Mouse (Mus musculus) kidney, embryonic 14.5 days (tissue): ENCODE results near the gene Cryzl1. TPM values are rescaled to one million over a fixed set of nuclear protein-coding genes. Genes with fewer than 3 reads are reported as not detected.

Experiments
- ATAC-seq: fragments of 200-750 bp; cut with Nextera tagmentation; 2 replicates; pipeline ENCODE4 v1.8.0; 2017; ENCODE audit warnings: moderate number of reproducible peaks, mild to moderate bottlenecking, moderate TSS enrichment, moderate library complexity; ENCODE audit not compliant: low FRiP score, low TSS enrichment
- H3K27ac ChIP-seq: fragments of 300-500 bp; sonication (generic); 2 replicates; pipeline ENCODE4 v1.5.1; 2014; ENCODE audit warnings: low read depth, mild to moderate bottlenecking, low read length, moderate library complexity, mixed read lengths
- H3K27me3 ChIP-seq: fragments of 300-500 bp; sonication (generic); 2 replicates; pipeline ENCODE4 v1.6.1; 2014; ENCODE audit warnings: mild to moderate bottlenecking, low read length; ENCODE audit not compliant: control insufficient read depth, insufficient read depth
- H3K36me3 ChIP-seq: fragments of 300-500 bp; sonication (generic); 2 replicates; pipeline ENCODE4 v1.6.1; 2014; ENCODE audit warnings: low read length, mixed read lengths; ENCODE audit not compliant: control insufficient read depth, insufficient read depth
- H3K4me1 ChIP-seq: fragments of 300-500 bp; sonication (generic); 2 replicates; pipeline ENCODE4 v1.6.1; 2014; ENCODE audit warnings: low read length, mixed read lengths; ENCODE audit not compliant: control insufficient read depth, insufficient read depth
- H3K4me2 ChIP-seq: fragments of 300-500 bp; sonication (generic); replicated peaks from 2 replicates; pipeline ENCODE4 v1.6.1; 2014; ENCODE audit warnings: low read depth, mild to moderate bottlenecking, low read length
- H3K4me3 ChIP-seq: fragments of 300-500 bp; sonication (generic); 2 replicates; pipeline ENCODE4 v1.5.1; 2014; ENCODE audit warnings: mild to moderate bottlenecking, low read length
- H3K9ac ChIP-seq: fragments of 300-500 bp; sonication (generic); 2 replicates; pipeline ENCODE4 v1.6.1; 2014; ENCODE audit warnings: low read depth, mild to moderate bottlenecking, low read length, moderate library complexity
- H3K9me3 ChIP-seq: fragments of 300-500 bp; sonication (generic); 2 replicates; pipeline ENCODE4 v1.6.1; 2016; ENCODE audit warnings: low read length; ENCODE audit not compliant: control insufficient read depth
- WGBS: fragments of 180-500 bp; shearing (Covaris S2); extraction: QIAGEN DNeasy Blood & Tissue Kit; methylation state at CpG from one replicate; pipeline ENCODE4 v1.1.7; 2014; 5-methylcytosine and 5-hydroxymethylcytosine counted together
- polyA plus RNA-seq: library from polyadenylated mRNA; unstranded; fragments of >200 nt; fragmentation: Nextera tagmentation; extraction: Ambion mirVana; gene quantifications from 2 replicates; pipeline ENCODE4 v1.2.1, GENCODE M21; 2014

Cryzl1 gene
- polyA plus RNA-seq, 1 experiment from 2014 or later: 77.3 TPM

DNA sequence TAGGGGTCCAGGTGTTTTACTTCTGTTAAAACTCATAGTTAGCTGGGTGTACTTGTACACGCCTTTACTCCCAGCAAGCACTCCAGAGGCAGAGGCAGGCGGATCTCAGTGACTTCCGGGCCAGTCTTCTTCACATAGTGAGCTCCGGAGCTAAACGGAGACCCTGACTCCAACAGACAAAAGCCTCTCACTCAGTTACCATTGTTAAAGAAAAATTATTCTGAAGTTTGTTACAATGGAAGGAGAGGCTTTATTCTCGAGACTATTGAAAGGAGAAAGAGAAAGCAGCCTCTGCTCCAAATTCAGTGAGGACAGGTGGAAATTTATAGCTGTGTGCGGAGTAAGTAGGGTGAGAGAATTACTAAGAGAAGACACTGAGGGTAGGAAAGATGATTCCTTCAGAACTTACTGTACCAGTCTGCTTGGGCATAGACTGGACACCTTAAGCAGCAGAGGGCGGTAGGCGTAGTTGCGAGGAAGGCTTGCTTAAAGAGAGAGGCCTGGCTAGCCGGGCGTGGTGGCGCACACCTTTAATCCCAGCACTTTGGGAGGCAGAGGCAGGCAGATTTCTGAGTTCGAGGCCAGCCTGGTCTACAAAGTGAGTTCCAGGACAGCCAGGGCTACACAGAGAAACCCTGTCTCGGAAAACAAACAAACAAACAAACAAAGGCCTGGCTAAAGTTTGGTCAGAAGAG, 36.5 kb upstream of the Cryzl1 start:
- Histone ChIP-seq H3K9me3 (no peaks in the 10 kb centered on the region), H3K4me1 (peaks cover 4% of the 10 kb centered on the region; the same call in 1 of the 2 replicates), H3K9ac (no peak overlapping the region), H3K27me3 (no peaks in the 10 kb centered on the region), H3K36me3 (no peaks in the 10 kb centered on the region), H3K4me3 (no peak overlapping the region), H3K27ac (no peak overlapping the region), H3K4me2 (no peak overlapping the region)
- ATAC-seq: no peak
- 92% methylated on average over 15 of the region's 15 CpGs for WGBS

- Histone ChIP-seq H3K27ac (no peak overlapping the region), H3K4me1 (peaks cover 4% of the 10 kb centered on the region; the same call in 1 of the 2 replicates), H3K4me3 (no peak overlapping the region), H3K27me3 (no peaks in the 10 kb centered on the region), H3K9me3 (no peaks in the 10 kb centered on the region), H3K36me3 (no peaks in the 10 kb centered on the region), H3K4me2 (no peak overlapping the region), H3K9ac (no peak overlapping the region)
- ATAC-seq: no peak
- WGBS: 70% methylated on average over 6 of the region's 6 CpGs
Observed at GRCm38 (mm10) chr16:91764414-91764813, 35.6 kb upstream of the Cryzl1 start.

DNA sequence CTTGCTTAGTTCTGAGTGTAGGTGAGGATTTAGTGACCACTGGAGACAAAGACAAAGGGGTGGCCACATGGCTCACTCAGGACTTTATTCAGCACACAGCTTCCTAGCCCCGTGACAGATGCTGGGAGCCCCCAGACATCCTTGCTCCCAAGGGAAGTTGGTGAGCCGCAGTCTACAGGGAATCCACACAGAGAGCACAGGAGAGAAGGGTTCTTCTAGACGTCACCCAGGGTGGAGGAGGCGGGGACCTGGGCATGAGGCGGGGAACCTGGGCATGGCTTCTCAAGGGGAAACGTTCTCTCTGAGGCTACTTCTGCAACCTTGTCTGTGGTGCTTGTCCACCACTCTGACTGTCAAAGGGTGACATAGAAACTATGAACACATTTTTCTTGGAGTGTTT, 35.2 kb upstream of the Cryzl1 start:
- no peaks in the 10 kb centered on the region for H3K36me3 ChIP-seq
- H3K4me1 ChIP-seq: peaks cover 4% of the 10 kb centered on the region; the same call in 1 of the 2 replicates
- ATAC-seq: no peak
- 64% methylated on average over 6 of the region's 6 CpGs for WGBS
- H3K4me3 ChIP-seq: no peak overlapping the region
- no peaks in the 10 kb centered on the region for H3K27me3 ChIP-seq
- no peaks in the 10 kb centered on the region for H3K9me3 ChIP-seq
- H3K27ac ChIP-seq: no peak overlapping the region
- no peak overlapping the region for H3K9ac ChIP-seq
- no peak overlapping the region for H3K4me2 ChIP-seq

GRCm38 (mm10) chr16:91762476-91762875, 33.7 kb upstream of the Cryzl1 start:
- Histone ChIP-seq H3K4me3 (no peak overlapping the region), H3K4me2 (no peak overlapping the region), H3K36me3 (no peaks in the 10 kb centered on the region), H3K27ac (no peak overlapping the region), H3K4me1 (peaks cover 4% of the 10 kb centered on the region; the same call in 1 of the 2 replicates), H3K9me3 (no peaks in the 10 kb centered on the region), H3K27me3 (no peaks in the 10 kb centered on the region), H3K9ac (no peak overlapping the region)
- no peak for ATAC-seq
- 53% methylated on average over 7 of the region's 7 CpGs for whole genome bisulfite sequencing

GRCm38 (mm10) chr16:91761761-91762160, 33.0 kb upstream of the Cryzl1 start:
- Histone ChIP-seq H3K4me3 (no peak overlapping the region), H3K27ac (no peak overlapping the region), H3K36me3 (no peaks in the 10 kb centered on the region), H3K4me1 (peaks cover 4% of the 10 kb centered on the region; the same call in 1 of the 2 replicates), H3K9me3 (no peaks in the 10 kb centered on the region), H3K27me3 (no peaks in the 10 kb centered on the region), H3K4me2 (no peak overlapping the region), H3K9ac (no peak overlapping the region)
- ATAC-seq: no peak
- 84% methylated on average over 3 of the region's 3 CpGs for WGBS

GRCm38 (mm10) chr16:91761202-91761601, 32.4 kb upstream of the Cryzl1 start:
- no peaks in the 10 kb centered on the region for H3K27me3 ChIP-seq
- H3K4me1 ChIP-seq: peaks cover 4% of the 10 kb centered on the region; the same call in 1 of the 2 replicates
- no peak overlapping the region for H3K4me3 ChIP-seq
- ATAC-seq: no peak
- H3K36me3 ChIP-seq: no peaks in the 10 kb centered on the region
- H3K27ac ChIP-seq: no peak overlapping the region
- H3K9ac ChIP-seq: no peak overlapping the region
- H3K9me3 ChIP-seq: no peaks in the 10 kb centered on the region
- WGBS: 88% methylated on average over 9 of the region's 9 CpGs
- no peak overlapping the region for H3K4me2 ChIP-seq

- H3K4me1 ChIP-seq: peaks cover 4% of the 10 kb centered on the region; the same call in 1 of the 2 replicates
- no peak overlapping the region for H3K27ac ChIP-seq
- no peaks in the 10 kb centered on the region for H3K36me3 ChIP-seq
- no peak overlapping the region for H3K4me2 ChIP-seq
- no peak overlapping the region for H3K9ac ChIP-seq
- no peak for ATAC-seq
- no peaks in the 10 kb centered on the region for H3K9me3 ChIP-seq
- no peak overlapping the region for H3K4me3 ChIP-seq
- no peaks in the 10 kb centered on the region for H3K27me3 ChIP-seq
- WGBS: 89% methylated on average over 6 of the region's 6 CpGs
Observed at GRCm38 (mm10) chr16:91754957-91755356, 26.2 kb upstream of the Cryzl1 start.

DNA sequence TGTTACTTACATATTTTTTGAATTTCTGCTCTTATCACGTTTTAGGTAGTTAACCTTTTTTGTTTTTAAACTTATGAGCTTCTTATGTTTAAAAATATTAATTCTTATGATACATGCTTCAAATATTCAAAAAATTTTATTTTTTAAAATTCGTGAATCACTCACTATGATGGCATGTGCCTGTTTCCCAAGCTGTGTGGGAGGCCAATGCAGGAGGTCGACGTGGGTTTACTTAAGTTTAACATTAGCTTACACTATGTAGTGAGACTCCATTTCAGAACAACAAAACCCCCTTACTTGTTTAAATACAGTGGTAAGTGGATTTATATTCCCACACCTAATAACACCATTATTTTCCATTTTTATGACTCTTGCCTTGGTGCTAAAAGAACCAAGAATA, 24.8 kb upstream of the Cryzl1 start:
- Histone ChIP-seq H3K9me3 (no peaks in the 10 kb centered on the region), H3K27ac (no peak overlapping the region), H3K9ac (no peak overlapping the region), H3K4me2 (no peak overlapping the region), H3K4me3 (no peak overlapping the region), H3K27me3 (no peaks in the 10 kb centered on the region), H3K36me3 (no peaks in the 10 kb centered on the region), H3K4me1 (peaks cover 4% of the 10 kb centered on the region; the same call in 1 of the 2 replicates)
- 76% methylated on average over 4 of the region's 4 CpGs for WGBS
- ATAC-seq: no peak

GRCm38 (mm10) chr16:91751644-91752385, 23.0 kb upstream of the Cryzl1 start:
- H3K9me3 ChIP-seq: no peaks in the 10 kb centered on the region
- H3K4me3 ChIP-seq: no peak overlapping the region
- whole genome bisulfite sequencing: 58% methylated on average over 13 of the region's 13 CpGs
- H3K9ac ChIP-seq: no peak overlapping the region
- peak; percentile 87 for ATAC-seq
- H3K4me2 ChIP-seq: no peak overlapping the region
- H3K27me3 ChIP-seq: no peaks in the 10 kb centered on the region
- peaks cover 4% of the 10 kb centered on the region; the same call in 1 of the 2 replicates for H3K4me1 ChIP-seq
- H3K27ac ChIP-seq: no peak overlapping the region
- H3K36me3 ChIP-seq: no peaks in the 10 kb centered on the region
